Mouse (Mus musculus) c-Kit-positive CD71-positive TER-119-negative erythroid progenitor cells, embryonic 14.5 days (primary cell): ENCODE data around the gene Rps21.

ENCODE experiments used
- DNase-seq: peaks from one replicate; pipeline ENCODE4 v3.0.0-alpha.2; 2013; ENCODE audit warnings: low read depth

Rps21 gene

DNA sequence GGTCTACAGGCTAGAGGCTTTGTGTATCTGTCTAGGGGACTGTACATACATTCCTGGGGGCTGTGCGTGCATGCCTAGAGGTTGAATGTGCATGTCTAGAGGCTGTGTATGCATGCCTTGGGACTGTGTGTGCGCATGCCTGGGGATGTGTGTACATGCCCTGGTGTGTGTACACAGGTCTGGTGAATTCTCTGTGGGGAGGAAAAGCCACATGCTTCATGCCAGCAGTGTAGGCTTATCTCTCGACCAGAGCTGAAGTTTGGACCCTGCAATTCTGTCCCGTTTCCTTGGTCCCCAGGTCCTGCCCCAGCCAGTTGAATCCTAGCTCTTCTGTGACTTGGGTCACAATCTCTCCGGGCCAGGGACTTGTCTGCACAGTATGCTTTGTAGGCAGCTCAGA, 34.4 kb downstream of the Rps21 start:
- no peak for DNase-seq

DNA sequence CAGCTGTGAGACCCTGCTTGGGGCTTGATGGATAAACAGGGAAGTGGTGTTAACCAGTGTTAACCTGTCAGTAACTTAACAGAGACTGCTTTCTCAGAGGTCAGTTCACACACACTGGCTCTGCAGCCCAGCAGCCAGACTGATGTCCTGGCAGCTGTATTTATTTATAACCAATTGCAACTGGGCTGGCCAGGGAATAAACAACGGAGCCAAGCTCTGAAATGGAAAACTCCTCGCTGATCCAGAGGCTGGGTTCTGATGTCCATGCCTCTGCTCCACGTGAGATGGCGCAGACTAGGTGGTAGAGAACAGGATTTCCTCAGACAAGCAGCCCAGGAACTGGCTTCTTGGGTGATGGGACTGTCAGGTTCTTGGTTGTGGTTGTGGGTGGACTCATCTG, 34.8 kb downstream of the Rps21 start:
- no peak for DNase-seq

DNA sequence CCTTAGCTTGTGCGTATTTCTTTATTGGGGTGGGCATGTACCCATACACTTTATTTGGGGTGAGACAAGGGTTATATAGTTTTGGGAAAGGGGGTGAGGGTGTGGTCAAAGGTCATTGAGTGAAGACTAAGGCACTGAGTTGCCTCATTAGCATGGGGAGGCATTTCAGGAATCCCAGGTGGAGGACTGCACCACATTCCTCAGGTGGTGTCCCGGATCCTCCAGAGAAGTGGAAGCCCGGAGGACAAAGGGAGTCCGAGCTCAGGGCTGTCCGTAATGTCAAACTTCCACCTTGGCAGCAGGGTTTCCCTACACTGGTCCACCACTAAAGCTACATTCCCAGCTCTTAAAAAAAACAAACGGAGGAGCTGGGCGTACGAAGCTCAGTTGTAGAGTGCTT, 35.7 kb downstream of the Rps21 start:
- DNase-seq: no peak

DNA sequence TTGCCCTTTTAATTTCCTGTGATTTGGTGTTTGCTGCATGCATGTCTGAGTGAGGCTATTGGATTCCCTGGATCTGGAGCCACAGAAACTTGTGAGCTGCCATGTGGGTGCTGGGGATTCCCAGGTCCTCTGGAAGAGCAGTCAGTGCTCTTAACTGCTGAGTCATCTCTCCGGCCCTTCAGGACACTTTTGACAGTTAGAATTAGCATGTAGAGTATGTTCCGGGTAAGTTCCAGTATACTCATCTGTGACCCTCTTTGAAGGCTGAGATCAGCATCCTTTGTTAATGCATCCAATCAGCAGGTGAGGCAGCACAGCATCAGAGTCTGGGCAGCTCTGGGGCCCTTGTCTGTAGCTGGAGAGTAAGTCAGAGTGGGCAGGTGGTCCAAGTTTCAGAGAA, 43.1 kb downstream of the Rps21 start:
- DNase-seq: no peak

DNA sequence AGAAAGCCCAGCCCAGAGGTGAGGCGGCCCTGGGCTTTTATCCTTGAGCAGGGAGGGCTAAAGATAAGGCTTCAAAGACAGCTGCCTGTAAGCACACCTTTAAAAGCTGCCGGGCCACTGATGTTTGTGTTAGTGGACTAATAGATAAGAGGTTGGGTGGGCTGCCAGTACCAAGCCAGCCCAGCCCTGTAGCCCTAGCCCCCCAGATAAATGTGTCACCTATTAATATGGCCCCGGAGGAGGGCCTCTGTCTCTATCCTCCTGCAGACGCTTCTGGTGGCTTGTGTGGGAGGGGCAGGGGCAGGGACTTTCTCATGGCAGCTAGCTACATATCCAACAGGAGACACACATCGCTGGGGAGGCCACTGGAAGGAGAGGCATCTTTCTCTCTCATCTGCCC, 43.6 kb downstream of the Rps21 start:
- DNase-seq: no peak

DNA sequence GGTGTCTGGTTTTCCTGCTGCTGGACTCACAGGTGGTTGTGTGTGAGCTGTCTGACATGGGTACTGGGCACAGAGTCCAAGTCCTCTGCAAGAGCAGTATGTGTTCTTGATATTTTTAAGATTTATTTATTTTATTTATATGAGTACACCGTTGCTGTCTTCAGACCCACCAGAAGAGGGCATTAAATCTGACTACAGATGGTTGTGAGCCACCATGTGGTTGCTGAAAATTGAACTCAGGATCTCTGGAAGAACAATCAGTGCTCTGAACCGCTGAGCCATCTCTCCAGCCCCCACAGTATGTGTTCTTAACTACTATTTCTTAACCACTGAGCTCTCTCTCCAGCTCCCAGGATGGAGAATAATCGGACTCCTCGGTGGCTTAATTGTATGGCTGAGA, 45.0 kb downstream of the Rps21 start:
- no peak for DNase-seq

DNA sequence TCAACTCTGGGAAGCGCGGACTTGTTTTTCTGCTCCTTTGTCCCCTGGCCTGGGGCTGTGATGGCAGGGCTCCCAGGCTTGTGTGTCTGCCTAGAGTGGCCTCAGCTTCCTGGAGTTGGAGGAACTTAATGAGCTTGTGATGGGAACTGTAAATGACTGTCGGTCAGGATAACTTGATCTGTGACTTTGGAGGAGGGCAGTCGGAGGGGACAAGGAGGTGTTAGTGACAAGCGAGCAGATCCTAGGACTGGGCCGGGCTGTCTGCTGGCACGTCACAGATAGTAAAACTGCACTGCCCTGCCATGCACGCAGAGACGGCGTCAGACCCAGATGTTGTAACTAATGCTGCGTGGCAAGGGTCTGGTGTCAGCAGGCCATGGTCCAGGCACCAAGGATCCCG, 46.3 kb downstream of the Rps21 start:
- DNase-seq: no peak

DNA sequence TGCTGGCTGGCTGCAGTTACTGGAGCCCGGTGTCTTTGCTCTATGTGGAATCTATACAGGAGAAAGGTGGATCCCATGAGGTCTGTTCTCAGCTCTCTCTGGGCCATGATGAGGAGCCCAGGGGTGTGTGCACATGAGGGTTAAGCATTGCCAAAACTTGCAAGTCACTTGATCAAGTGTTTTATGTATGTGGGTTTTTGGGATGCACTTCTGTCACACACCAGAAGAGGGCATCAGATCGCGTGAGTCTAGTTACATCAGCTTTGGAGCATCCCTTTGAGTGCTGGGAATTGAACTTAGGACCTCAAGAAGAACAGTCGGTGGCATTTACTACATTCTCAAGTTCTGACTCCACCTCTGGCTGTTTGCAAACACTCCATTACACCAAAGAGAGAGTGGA, 47.4 kb downstream of the Rps21 start:
- DNase-seq: no peak

DNA sequence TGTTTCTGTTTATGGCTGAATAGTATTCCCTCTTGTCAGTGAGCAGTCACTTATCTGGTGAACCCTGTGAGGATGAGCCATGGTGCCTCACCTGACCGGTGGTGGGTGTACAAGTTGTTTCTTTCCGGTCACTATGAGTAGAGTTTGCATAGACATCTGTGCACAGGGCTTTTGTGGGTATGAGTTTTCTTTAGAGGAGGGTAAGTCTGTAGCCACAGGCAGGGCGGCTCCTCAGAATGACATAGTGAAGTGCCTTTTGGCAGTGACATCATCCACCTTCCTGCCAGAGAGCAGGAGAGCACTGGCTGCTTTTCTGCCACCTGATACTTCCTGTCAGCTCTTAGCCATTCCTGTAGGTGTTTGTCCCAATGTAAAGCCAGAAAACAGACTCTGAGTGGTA, 48.3 kb downstream of the Rps21 start:
- no peak for DNase-seq

DNA sequence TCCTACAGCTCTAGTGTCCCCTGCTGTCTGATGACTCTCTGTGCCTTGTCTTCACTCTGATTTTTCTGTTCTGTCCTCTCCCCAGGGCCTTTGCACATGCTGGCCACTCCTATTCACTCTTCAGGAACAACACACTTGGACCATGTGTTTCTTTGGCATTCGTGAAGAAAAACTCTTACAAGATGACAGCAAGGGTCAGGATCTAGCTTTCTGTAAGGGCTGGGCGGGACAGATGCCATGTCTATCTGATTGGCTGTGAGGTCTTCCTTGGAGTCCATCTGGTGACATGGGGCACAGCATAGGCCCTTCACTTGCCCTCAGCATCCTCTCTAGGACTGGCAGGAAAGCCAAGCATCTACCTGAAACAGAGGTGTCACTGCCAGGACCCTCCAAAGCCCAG, 48.8 kb downstream of the Rps21 start:
- no peak for DNase-seq

DNA sequence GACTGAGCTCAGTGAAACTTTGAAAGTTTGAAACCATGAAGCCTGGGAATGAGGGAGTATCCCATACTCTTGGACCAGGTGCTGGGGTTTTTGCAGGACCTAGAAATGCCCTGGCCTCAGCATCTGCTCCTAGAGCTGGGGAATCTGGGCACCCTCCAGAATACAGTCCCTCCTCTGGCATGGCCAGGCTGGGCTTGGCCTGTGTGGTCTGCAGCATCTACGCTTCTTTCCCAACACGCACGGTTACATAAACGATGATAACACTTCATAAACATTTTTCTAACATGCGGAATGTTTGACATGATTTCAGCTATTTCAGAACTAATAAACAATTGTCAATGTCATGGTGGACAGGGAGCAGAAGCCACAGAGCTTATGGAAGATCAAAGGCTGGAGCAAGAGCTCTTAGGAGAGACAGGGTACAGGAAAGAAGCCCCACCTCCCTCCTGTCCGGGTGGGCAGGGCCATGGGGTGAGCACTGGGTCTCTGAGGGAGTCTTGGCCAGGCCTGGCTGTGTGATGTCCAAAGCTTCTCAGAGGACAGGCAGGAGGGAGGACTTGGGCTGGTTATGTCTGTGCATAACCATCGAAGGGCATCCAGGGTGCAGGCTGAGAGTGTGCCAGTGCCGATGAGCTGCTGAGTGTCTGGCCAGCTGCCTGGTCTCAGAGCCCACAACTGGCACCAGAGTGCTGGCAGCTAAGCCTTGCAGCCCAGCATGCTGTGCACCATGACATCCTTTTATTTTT, 49.4 kb downstream of the Rps21 start:
- no peak for DNase-seq

DNA sequence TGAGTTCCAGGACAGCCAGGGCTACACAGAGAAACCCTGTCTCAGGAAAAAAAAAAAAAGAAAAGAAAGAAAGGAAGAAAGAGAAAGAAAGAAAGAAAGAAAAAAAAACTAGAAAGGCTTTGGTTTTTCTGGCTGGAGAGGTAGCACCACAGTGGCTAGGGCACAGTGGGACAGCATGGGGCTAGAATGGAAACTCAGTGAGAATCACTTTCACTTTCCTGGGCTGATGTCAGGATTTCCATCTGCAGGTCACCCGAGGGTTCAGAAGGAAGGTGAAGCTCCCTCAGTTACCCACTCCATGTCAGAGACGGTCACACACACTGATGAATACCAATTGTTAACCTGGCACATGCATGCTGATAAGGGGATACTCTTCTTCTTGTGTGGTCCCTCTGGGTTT, 50.5 kb downstream of the Rps21 start:
- DNase-seq: no peak
